Mouse (Mus musculus) embryonic facial prominence, embryonic 11.5 days (tissue): ENCODE results near the gene Dop1b. TPM values are rescaled to one million over a fixed set of nuclear protein-coding genes. Genes with fewer than 3 reads are reported as not detected.

Source experiments
- ATAC-seq: fragments of 200-750 bp; cut with Nextera tagmentation; replicated peaks from 2 replicates; pipeline ENCODE4 v1.8.0; 2017; ENCODE audit warnings: low read depth; ENCODE audit not compliant: insufficient number of reproducible peaks, low FRiP score, low TSS enrichment
- DNase-seq: peaks from one replicate; pipeline ENCODE4 v3.0.0-alpha.2; 2015; ENCODE audit warnings: low spot score
- H3K27ac ChIP-seq: fragments of 300-500 bp; sonication (generic); replicated peaks from 2 replicates; pipeline ENCODE4 v1.5.1; 2014; ENCODE audit warnings: mild to moderate bottlenecking, low read depth, low read length, control low read depth
- H3K27me3 ChIP-seq: fragments of 300-500 bp; sonication (generic); 2 replicates; pipeline ENCODE4 v1.6.1; 2014; ENCODE audit warnings: mild to moderate bottlenecking, low read length, moderate library complexity, mixed read lengths; ENCODE audit not compliant: control insufficient read depth, insufficient read depth
- H3K36me3 ChIP-seq: fragments of 300-500 bp; sonication (generic); replicated peaks from 2 replicates; pipeline ENCODE4 v1.6.1; 2014; ENCODE audit warnings: low read depth, mild to moderate bottlenecking, low read length, moderate library complexity, mixed read lengths; ENCODE audit not compliant: control insufficient read depth, insufficient read depth
- H3K4me1 ChIP-seq: fragments of 300-500 bp; sonication (generic); 2 replicates; pipeline ENCODE4 v1.6.1; 2014; ENCODE audit warnings: low read length, mixed read lengths; ENCODE audit not compliant: control insufficient read depth, insufficient read depth
- H3K4me2 ChIP-seq: fragments of 300-500 bp; sonication (generic); 2 replicates; pipeline ENCODE4 v1.6.1; 2014; ENCODE audit warnings: low read depth, mild to moderate bottlenecking, control low read depth, low read length, moderate library complexity
- H3K4me3 ChIP-seq: fragments of 300-500 bp; sonication (generic); 2 replicates; pipeline ENCODE4 v1.5.1; 2014; ENCODE audit warnings: low read depth, low read length, control low read depth
- H3K9ac ChIP-seq: fragments of 300-500 bp; sonication (generic); replicated peaks from 2 replicates; pipeline ENCODE4 v1.6.1; 2014; ENCODE audit warnings: mild to moderate bottlenecking, control low read depth, low read length
- H3K9me3 ChIP-seq: fragments of 300-500 bp; sonication (generic); replicated peaks from 2 replicates; pipeline ENCODE4 v1.6.1; 2016; ENCODE audit warnings: mild to moderate bottlenecking, low read length, inconsistent platforms, mixed read lengths; ENCODE audit not compliant: control insufficient read depth
- WGBS: fragments of 180-500 bp; shearing (Covaris S2); extraction: QIAGEN DNeasy Blood & Tissue Kit; methylation state at CpG from one replicate; pipeline ENCODE4 v1.1.7; 2014; 5-methylcytosine and 5-hydroxymethylcytosine counted together
- polyA plus RNA-seq: library from polyadenylated mRNA; unstranded; fragments of >200 nt; fragmentation: Nextera tagmentation; extraction: Ambion mirVana; gene quantifications from 2 replicates; pipeline ENCODE4 v1.2.1, GENCODE M21; 2014

The Dop1b gene
- polyA plus RNA-seq, 1 experiment from 2014 or later = 5.7 TPM

GRCm38 (mm10) chr16:93731310-93731709 lies 19.6 kb downstream of the Dop1b start:
- no peaks in the 10 kb centered on the region for H3K9me3 ChIP-seq
- no peak for ATAC-seq
- H3K27me3 ChIP-seq = no peaks in the 10 kb centered on the region
- no peak overlapping the region for H3K9ac ChIP-seq
- WGBS = 87% methylated on average over 8 of the region's 8 CpGs
- H3K4me1 ChIP-seq = no peaks in the 10 kb centered on the region
- H3K4me2 ChIP-seq = no peak overlapping the region
- DNase-seq = no peak
- H3K27ac ChIP-seq = no peak overlapping the region
- H3K36me3 ChIP-seq = no peaks in the 10 kb centered on the region
- H3K4me3 ChIP-seq = no peak overlapping the region

DNA sequence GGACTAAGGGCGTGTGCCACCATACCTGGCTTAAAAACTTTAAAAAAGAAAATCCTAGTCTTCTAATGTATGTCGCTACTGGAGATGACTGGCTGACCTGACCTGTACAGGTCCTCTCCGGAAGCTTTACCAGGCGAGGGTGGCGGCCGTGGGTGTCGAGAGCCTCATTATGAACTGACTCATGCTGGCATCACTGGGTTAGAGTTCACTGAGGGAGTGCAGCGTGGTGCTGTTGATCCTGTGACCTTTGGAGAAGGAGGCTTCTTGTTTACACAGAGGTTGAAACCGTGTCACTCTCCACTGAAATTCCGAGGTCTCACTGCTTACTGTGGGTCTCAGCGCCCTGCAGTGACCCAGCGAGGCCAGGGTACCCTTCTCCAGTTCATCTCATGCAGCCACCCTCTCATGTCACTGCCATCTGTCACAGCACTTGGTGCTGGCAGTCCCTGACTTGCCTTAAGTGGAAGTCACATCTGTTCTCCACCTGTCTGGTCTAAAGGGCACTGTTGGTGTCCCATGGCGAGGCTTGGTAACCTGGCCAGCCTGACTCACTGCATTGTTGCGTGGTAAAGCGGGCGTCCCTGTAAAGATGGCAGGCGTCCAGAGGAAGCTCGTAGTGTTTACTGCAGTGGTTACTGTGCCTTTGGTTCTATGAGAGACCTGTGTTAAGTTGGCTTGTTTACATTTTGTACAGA lies 21.3 kb downstream of the Dop1b start:
- Histone ChIP-seq H3K27ac (no peak overlapping the region), H3K9me3 (no peaks in the 10 kb centered on the region), H3K4me3 (no peak overlapping the region), H3K36me3 (no peaks in the 10 kb centered on the region), H3K4me2 (no peak overlapping the region), H3K9ac (no peak overlapping the region), H3K4me1 (no peaks in the 10 kb centered on the region), H3K27me3 (no peaks in the 10 kb centered on the region)
- 71% methylated on average over 18 of the region's 18 CpGs for WGBS
- no peak for ATAC-seq
- DNase-seq = no peak

DNA sequence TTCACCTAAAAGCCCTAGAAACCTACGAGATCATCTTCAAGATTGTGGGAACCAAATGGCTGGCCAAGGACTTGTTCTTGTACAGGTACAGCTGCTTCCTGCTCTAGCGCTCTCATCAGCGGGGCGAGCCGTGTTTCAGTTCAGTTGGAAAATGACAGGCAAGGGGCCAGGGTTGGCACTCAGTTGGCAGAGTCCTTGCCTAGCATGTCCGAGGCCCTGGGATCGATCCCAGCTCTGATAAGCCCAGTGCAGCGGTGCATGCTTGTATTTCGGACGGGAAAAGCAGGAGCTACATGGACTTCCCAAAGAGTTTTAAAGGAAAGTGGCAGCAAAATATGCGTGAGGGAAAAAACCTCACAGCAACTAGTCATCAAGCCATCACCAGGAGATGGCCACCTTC lies 27.5 kb downstream of the Dop1b start:
- no peak overlapping the region for H3K4me3 ChIP-seq
- no peak for DNase-seq
- H3K9ac ChIP-seq = no peak overlapping the region
- no peaks in the 10 kb centered on the region for H3K9me3 ChIP-seq
- no peak for ATAC-seq
- H3K27ac ChIP-seq = no peak overlapping the region
- 92% methylated on average over 11 of the region's 11 CpGs for WGBS
- H3K4me2 ChIP-seq = no peak overlapping the region
- no peaks in the 10 kb centered on the region for H3K4me1 ChIP-seq
- no peaks in the 10 kb centered on the region; the same call in 1 of the 2 replicates for H3K27me3 ChIP-seq
- no peaks in the 10 kb centered on the region for H3K36me3 ChIP-seq

DNA sequence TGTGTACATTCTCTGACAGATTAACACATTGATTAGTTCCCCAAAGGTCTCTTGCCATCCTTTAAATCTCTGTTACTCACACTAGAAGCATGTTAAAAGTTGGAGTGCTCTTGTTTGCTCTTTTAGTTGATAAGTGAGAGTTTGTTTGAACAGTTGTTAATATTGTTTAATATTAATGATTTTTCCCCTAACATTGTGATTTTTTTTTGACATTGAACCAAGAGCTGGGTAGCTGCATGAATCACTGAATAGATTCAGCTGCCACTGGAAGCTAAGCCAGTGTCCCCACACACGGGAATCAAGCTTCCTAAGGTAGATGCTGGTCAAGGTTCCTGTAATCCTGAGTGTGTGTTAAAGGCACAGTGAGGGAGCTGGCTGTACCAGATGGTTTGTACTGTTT lies 31.2 kb downstream of the Dop1b start:
- H3K27ac ChIP-seq = no peak overlapping the region
- 77% methylated on average over 1 of the region's 1 CpGs for whole genome bisulfite sequencing

DNA sequence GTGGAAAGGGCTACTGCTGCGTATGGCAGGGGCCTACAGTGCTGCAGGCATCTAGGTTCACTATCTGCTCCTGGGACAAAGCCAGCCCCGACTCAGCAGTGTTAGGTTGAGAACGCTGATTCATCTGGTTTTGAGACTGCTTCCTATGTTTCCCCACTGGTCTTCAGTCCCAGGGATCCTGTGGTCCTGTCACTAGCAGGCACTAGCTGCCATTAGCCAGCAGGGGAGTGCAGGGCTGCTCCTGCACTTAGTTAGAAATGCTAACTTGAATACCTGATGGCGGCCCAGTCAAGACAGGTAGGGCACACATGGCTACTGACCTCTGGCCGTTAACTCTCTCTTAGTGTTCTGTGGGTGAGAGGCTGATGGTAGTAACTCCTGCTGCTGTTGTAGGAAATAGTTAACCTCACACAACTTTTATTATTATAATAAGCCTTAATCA lies 32.4 kb downstream of the Dop1b start:
- no peak overlapping the region for H3K4me3 ChIP-seq
- ATAC-seq = no peak

More for the DNA sequence above, 31.2 kb downstream of the Dop1b start:
- ATAC-seq (no peak), DNase-seq (no peak)
- no peak overlapping the region for H3K9ac ChIP-seq
- no peaks in the 10 kb centered on the region for H3K36me3 ChIP-seq
- no peaks in the 10 kb centered on the region; the same call in 1 of the 2 replicates for H3K27me3 ChIP-seq
- no peak overlapping the region for H3K4me2 ChIP-seq
- no peaks in the 10 kb centered on the region for H3K4me1 ChIP-seq
- no peak overlapping the region for H3K4me3 ChIP-seq
- H3K9me3 ChIP-seq = no peaks in the 10 kb centered on the region

GRCm38 (mm10) chr16:93744804-93745340 lies 33.2 kb downstream of the Dop1b start:
- Histone ChIP-seq H3K9ac (no peak overlapping the region), H3K4me1 (no peaks in the 10 kb centered on the region), H3K4me3 (no peak overlapping the region), H3K4me2 (no peak overlapping the region), H3K36me3 (no peaks in the 10 kb centered on the region), H3K27me3 (no peaks in the 10 kb centered on the region), H3K9me3 (no peaks in the 10 kb centered on the region), H3K27ac (no peak overlapping the region)
- 78% methylated on average over 10 of the region's 10 CpGs for WGBS
- ATAC-seq (no peak), DNase-seq (no peak)

More for the DNA sequence above, 32.4 kb downstream of the Dop1b start:
- H3K9me3 ChIP-seq = no peaks in the 10 kb centered on the region
- no peaks in the 10 kb centered on the region for H3K4me1 ChIP-seq
- H3K27ac ChIP-seq = no peak overlapping the region
- H3K4me2 ChIP-seq = no peak overlapping the region
- DNase-seq = no peak
- no peaks in the 10 kb centered on the region for H3K27me3 ChIP-seq
- H3K36me3 ChIP-seq = no peaks in the 10 kb centered on the region
- 66% methylated on average over 5 of the region's 5 CpGs for WGBS
- no peak overlapping the region for H3K9ac ChIP-seq

GRCm38 (mm10) chr16:93746397-93746796 lies 34.7 kb downstream of the Dop1b start:
- Histone ChIP-seq H3K4me2 (no peak overlapping the region), H3K9me3 (no peaks in the 10 kb centered on the region), H3K4me1 (no peaks in the 10 kb centered on the region), H3K27me3 (no peaks in the 10 kb centered on the region), H3K4me3 (no peak overlapping the region), H3K27ac (no peak overlapping the region), H3K9ac (no peak overlapping the region), H3K36me3 (no peaks in the 10 kb centered on the region)
- no peak for DNase-seq
- ATAC-seq = no peak
- WGBS = 64% methylated on average over 8 of the region's 8 CpGs

DNA sequence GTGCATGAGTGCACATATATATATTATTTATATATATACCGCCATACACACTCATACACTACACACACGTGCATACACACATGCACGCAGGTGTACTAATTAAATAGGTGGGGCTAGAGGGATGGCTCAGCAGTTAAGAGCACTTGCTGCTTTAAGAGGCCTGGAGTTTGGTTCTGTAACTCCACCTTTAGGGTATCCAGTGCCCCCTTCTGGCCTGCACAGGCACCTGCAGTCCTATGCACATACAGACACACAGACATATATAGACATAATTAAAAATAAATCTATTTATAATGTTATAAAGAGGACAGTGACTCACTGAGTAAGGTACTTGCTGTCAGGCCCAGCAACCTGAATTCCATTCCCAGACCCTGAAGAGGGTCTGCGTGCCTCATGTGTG lies 35.3 kb downstream of the Dop1b start:
- no peak overlapping the region for H3K4me3 ChIP-seq
- no peaks in the 10 kb centered on the region for H3K4me1 ChIP-seq
- ATAC-seq = no peak
- no peak overlapping the region for H3K4me2 ChIP-seq
- no peaks in the 10 kb centered on the region for H3K36me3 ChIP-seq
- H3K9me3 ChIP-seq = no peaks in the 10 kb centered on the region
- 92% methylated on average over 4 of the region's 4 CpGs for WGBS
- H3K9ac ChIP-seq = no peak overlapping the region
- no peaks in the 10 kb centered on the region for H3K27me3 ChIP-seq
- H3K27ac ChIP-seq = no peak overlapping the region
- DNase-seq = no peak
